Mouse (Mus musculus): ENCODE data around the gene Lyst.
A peak's percentile ranks its signal among the peaks of the same experiment; 100 is the strongest.

Gene Lyst

DNA sequence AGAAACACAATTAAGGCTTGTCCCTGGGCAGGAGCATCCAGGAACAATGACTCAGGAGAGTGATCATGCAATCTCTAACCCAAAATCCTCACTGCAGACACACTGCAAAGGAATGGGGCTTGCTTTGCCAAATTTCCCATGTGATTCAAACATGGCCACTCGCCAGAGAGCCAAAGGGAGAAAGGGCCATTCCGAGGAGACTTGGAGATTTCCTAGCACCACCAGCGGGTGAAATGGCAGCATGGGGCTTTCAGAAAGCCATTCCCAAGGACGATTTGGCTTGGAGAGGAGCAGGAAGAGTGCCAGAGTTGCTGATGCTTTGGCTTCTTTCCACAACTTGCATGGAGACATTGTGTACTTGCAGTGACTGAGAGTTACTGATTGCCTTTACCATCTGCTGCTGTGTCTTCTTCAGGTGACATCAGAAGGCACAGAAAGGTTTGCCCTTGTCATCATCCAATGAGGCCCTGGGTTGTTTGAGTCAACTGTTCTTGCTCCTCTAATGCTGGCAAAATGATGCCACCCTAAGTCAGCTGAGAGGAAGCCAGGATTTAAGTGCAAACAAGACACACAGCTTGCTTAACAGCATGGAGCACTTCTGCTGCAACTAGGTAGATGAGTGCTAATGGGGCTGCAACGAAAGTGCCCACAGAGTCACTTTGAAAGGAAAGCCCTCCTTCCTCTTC lies 16.5 kb upstream of the Lyst start:
- peak; percentile 96 for DNase-seq

DNA sequence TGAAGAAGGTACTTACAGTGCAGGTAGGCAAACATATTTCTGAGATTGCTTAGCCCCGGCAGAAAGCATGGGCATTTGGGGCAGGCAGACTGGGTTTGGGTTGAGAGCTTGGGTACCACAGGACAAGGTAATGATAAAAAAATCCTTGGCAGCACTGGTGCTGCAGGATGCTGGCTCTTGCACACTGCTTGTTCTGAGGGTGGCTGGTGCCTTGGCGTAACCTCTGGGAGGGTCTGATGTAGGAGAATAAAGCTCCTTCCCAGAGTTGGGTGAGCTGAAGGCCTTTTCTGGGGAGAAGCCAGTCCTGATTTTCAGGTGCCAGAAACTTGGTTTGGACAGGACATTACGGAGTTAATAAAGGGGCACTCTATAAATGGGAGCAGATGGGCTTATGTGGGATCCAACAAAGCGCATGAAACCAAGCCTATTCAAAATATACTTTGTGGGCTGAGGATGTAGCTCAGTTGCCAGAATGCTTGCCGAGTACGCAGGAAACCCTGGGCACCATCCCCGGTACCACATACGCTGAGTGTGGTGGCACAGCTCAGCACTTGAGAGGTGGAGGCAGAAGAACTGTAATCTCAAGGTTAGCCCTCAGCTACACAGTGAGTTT lies 15.8 kb upstream of the Lyst start:
- peak; percentile 89 for DNase-seq

DNA sequence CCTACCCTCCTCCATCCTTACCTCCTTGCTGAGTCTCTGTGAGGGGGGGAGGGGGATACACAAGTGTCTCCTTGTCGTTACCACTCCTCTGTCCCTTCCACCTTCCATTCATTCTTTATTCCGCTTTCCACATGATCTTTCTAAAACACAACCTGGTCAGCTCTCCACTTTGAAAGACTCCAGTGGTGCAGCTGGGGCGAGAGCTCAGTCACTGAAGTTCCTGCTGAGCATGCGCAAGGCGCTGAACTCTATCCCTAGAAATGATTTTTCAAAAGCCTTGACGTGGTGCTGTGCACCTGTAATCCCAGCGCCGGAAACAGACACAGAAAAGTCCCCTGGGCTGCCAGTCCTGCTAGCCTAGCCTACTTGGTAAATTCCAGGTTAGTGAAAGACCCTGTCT lies 15.1 kb upstream of the Lyst start:
- peak; percentile 59 for DNase-seq

DNA sequence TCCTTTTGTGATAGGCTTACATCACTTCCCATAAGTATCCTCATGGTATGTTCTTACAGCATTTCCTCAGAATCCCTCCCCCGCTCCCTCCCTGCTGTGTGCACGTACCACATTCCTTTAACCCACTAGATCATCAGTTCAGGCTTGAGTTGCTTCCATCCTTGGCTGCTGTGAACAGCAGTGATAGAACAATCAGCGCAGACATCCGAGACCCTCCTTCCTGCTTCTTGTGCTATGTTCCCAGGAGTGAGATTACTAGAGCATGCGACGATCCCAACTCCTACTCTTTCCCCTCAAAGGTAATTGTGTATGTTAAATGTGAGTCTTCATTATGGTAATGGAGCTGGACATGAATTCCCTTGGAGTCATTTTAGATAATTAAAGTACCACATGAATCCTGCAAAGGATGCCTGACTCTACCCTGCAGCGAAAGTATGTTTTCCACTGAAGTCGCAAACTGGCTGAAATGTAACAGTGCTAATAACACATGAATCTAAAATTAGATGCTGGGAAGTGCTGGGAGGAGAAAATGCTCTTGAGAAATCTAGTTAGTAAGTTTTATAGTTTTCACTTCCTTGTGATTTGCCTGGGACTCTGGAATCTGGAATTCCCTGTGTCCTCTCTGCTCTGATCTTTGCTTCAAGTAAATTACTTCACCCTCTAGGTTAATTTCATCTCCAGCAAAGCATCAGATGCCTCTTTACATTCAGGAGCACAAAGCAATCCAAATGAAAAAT lies 13.6 kb upstream of the Lyst start:
- DNase-seq: no peak

DNA sequence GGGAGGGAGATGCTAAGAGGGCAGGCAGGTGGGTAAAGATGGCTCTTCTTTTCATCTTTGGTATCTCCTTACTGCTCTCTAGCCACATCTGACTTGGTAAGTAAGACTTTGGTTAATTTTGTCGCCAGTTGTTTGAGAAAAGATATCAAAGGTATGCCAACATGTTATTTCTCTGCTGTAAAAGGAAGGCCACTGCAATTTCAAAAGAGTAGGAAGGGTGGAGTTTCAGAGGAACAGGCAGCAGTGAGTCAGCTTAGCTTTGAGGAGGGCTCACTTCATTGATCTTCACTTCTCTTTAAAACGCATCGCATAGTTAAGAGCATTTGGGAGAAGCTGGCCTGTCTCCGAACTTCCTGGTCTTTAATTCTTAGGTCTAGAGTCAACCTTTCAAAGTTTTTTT lies 8.2 kb upstream of the Lyst start:
- no peak for DNase-seq

DNA sequence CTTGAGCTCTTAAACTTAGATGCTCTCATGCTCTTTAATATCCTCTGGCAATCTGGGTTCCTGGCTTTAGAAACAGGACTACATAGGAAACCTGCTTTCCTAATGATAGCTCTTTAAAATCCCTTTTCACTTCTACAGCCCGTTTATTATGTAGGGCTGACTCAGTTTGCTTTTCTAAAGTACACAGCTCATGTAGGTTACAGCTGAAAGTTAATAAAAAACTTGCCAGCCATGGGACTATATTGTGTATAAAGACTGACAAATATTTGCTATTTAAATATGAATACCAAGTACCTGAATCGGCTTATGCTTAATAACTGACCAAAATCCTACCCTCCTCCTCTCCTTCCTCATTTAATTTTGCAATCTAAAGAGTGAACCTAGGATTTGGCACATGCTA lies 6.7 kb upstream of the Lyst start:
- no peak for DNase-seq

DNA sequence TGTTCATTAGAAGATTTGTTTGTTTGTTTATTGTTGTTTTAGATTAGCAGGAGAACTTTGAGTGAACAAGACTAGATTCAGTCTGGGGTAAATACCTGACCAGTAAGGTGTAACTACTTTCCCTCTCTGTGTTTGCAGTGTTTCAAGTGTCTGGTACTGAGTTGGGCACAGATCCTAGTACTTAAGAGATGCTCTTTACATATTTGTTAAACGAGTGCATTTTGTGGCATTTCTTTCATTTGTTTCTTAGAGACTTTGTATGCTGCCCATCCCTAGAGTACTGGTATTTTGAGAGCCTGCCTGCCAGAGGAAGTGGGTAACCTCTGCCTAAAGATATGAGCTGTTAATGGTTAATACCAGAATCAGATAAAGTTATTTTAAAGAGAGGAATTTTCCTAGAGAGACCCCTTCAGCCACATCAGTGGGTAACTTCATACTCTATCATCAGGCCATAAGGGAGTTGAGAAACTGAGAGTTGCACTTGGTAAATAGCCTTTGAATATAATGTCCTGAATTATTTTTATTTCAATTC lies 2.5 kb upstream of the Lyst start:
- no peak for DNase-seq

DNA sequence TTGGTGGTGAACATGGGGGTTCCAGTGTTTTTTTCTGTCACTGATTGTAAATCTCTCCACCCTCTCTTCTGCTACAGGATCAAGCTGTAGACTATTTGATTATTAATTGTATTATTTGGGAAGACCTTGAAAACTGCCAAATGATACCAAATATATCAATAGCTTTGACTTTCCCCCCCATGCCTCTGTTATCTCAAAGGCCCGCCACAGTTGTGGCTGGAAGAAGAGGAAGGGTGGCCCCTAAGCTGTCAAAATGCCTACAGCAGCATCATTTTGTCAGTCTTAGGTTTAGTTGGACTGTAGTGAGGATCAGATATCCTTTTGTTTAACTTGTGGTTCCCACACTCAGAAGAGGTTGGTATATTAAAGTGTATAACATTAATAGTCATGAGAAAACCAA lies 1.7 kb upstream of the Lyst start:
- DNase-seq: no peak

DNA sequence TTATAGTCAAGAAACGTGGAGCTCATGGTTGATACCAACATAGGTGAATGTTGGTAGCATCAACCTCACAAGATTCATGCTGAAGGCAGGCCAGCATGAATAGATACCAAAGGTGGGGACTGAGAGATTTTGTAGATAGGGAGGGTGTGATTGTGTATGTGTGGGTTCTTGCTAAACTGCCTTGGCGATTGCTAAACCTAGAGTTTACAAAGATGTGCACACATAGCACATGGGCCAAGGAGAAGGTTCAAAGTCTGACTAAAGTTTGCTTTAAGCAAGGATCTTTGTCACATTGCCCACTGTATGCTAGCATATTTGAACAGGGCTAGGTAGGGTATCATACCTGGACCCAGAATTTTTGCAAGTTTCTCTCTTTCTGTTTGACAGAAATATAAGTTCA lies 1.2 kb upstream of the Lyst start:
- DNase-seq: peak; percentile 46

DNA sequence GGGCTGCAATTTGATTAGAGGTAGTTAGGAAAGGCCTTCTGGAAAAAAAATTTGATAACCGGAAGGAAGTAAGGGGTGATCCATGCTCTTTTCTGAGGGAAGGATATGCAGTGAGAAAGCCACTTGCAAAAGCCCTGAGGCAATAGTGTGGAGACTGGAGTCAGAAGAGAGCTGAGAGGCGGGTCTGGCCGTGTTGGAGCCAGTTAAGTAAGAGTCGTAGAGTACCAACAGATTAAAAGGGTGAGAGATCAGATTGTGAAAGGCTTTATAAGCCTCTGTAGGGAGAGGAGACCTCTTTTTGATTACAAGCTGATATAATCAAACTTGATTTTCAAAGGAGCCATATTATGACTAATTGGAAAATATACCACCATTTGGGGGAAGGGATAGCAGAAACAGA lies 1.7 kb downstream of the Lyst start:
- DNase-seq: no peak

DNA sequence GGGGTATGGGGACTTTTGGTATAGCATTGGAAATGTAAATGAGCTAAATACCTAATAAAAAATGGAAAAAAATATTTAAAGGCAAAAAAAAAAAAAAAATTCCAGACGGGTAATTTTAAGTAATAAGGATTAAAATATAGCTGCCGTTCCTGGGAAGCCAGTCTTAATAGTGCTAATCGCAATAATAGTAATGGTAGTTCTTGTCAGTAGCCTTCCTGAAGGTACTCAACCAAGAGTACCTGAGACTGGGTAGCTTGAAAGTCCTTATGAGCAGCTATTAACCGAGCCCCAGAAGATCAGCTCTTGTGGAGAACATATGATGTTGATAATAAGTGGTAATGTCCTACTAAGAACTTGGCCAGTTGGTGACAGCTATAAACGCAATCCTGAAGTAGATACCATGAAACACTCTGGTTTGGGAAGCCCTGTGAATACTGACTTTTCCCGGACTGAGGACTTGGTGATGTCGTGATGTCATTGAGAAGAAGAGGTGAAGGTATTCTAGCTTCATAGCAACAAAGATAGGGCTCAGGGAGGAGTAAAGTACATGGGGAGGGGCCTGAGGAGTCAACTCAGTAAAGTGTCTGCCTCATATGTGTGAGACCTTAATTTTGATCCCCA lies 6.3 kb downstream of the Lyst start:
- no peak for DNase-seq

DNA sequence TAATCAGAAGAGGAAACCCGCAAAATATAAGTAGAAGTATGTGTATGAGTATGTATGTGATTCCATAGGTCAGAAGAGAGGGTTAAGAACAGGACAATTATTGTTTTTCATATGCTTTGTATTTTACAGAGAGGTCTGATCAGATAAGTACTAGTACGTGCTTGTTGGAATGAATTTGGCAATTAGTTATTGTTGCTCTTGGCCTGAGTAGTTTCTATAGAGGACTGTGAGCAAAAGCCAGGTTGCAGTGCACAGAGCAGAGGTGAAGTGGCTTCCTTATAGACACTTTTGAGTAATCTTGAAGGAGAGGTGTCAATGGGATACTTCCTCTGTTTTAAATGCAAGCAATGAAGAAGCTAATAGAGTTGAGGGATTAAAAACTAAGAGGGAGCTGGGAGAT lies 7.7 kb downstream of the Lyst start:
- DNase-seq: no peak

DNA sequence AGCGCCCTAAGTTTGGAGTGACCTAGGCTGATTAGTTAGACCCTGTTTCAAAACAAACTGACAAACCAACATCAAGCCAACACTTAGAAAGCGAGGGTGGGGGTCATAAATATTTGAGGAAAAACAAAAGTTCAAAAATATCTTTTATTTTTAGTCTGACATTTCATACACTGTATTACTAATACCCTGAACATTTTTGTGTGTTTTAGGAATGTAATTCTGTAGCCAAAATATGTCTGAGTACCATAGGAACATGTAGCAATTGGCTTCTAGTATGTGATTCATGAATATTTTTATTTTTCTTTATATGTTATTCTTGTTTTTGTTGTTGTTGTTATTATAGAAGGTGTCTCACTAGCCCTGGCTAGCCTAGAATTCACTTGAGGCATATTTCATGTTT lies 11.2 kb downstream of the Lyst start:
- no peak for DNase-seq

DNA sequence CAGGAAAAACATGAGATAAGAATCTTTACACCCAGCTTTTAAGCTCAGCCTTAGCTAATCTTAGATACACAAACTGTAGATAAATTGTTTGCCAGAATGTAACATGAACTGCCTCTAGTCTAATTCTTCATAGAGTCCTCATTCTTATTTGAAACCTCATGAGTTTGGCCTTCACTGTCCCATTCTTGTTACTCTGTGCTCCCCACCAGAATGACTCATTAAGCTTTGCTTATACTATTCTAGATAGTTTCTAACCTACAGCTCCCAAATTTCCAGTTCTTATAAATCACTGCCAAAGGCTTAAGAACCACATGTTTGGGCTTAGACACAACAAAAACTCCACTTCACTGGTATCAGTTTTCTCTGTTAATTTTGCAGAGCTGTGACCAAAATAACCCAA lies 16.0 kb downstream of the Lyst start:
- DNase-seq: no peak

DNA sequence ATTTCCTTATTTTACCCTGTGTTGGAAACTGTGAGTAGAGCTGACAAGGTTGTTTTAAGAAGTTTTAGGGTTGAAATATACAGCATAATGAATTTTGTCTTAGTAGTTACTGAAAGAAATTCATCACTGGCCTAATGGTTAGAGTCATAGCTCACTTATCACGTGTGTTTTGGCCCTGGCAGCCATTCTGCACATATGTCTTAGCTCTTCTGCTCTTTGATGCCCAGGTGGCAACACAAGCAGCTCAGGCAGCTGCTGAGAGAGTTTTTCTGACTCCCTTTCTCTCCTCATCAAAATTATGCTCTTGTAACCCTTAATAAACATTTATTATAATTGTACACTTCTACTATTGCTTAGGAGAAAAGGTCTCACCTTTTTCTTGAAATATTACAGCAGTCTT lies 18.1 kb downstream of the Lyst start:
- no peak for DNase-seq

DNA sequence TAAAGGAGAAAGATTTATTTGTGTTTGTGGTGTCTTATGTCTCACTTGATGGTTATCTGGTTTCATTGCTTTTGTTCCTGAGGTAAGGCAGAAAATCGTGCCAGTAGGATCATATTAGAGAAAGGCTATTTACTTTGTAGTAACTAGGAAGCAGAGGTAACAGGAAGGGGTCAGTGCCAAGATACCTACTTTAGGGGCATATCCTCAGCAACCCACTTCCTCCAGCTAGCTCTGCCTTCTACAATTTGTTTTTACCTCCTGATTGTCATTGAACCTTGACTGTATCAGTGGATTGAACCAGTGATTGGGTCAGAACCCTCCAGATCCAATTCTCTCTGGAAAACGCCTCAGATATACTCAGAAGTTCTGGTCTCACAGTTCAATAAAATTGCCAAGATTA lies 19.5 kb downstream of the Lyst start:
- no peak for DNase-seq

DNA sequence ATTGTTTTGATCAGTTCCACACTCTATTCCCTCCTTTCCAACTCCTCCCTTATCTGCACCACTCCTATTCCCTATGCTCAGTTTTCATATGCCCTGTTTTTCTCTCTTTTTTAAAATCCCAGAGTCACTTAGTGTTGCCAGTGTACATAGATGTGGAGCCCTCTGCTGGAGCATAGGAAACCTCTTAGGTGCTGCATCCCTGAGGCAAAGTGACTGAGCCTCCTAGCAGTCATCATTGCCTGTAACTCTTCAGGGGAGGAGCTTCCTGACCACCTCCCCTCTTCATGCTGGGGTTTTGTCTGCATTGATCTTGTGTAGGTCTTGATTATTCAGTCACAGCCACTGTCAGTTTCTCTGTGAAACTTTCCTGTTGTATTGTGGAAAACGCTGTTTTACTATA lies 22.7 kb downstream of the Lyst start:
- peak; percentile 60 for DNase-seq

DNA sequence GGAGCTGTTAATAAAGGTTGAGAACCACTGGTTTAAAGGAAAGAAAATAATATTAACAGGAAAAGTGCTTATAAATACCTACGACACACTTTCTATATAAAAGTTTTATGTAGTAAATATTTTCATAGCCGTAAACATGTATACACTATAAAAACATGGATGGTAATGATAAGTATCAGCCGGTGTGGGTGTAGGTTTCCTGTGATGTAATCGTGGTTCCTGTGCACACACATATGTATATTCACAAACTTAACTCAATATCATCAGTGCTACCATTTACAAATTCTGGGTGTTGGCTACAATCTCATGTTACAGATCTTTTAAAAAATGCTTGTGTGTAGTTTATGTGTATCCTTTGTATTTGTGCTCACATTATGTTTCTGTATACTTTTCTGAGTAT lies 24.0 kb downstream of the Lyst start:
- DNase-seq: no peak

DNA sequence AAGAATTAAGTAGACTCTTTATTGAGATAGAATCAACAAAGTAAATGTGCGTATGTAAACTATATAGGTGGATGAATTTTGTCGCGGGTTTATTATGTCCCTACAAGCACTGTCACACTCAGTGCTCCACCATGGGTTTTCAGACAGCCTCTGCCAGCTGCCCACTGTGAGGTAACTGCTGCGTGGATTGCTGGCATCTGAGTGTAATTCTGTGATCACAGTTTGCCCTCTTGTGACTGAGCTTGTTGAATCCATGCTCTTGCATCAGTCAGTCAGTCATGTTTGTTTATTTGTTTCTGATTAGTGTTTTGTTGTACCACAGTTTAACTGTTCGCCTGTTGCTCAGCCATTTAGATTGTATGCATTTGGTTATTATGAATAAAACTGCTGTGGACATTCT lies 31.3 kb downstream of the Lyst start:
- peak; percentile 77 for DNase-seq

DNA sequence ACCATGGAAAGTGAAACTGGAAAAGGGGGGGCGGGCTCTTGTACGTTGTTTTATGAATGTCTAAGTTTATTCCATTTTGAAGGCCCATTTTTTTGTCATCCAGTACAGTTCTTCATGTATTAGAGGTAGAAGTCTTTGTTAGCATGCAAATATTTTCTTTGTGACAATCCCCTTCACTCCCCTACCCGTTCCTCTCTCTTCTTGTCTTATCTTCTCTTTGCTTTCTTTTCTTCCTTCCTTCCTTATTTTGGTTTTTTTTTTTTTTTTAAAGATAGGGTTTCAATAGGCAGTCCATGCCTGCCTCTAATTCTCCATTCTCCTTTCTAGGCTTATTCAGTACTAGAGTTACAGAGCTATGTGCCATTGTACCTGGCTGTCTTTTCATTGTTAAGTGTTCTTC lies 32.4 kb downstream of the Lyst start:
- no peak for DNase-seq

DNA sequence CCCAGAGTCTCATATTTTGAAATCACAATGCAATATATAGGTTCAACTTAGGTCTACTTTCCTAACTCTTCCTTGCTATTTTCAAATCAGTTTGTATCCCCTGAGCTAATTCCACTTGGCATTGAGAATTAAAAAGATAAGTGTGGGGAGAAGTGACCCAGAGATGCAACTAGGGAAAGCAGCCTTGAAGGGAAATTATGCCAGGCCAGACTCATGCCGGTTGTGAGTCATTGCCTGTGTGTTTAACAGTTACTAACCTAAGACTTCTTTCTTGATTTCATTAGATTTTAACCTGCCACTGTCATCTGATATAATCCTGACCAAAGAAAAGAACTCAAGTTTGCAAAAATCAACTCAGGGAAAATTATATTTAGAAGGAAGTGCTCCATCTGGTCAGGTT lies 43.5 kb downstream of the Lyst start:
- no peak for DNase-seq

DNA sequence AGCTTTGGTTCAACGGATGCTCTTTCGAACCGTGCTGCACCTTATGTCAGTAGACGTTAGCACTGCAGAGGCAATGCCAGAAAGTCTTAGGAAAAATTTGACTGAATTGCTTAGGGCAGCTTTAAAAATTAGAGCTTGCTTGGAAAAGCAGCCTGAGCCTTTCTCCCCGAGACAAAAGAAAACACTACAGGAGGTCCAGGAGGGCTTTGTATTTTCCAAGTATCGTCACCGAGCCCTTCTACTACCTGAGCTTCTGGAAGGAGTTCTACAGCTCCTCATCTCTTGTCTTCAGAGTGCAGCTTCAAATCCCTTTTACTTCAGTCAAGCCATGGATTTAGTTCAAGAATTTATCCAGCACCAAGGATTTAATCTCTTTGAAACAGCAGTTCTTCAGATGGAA lies 44.5 kb downstream of the Lyst start:
- no peak for DNase-seq

DNA sequence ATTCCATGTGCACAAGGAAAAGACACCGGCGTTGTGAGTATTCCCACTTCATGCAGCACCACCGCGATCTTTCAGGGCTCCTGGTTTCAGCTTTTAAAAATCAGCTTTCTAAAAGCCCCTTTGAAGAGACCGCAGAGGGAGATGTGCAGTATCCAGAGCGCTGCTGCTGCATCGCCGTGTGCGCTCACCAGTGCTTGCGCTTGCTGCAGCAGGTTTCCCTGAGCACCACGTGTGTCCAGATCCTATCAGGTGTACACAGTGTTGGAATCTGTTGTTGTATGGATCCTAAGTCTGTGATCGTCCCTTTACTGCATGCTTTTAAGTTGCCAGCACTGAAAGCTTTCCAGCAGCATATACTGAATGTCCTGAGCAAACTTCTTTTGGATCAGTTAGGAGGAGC lies 45.0 kb downstream of the Lyst start:
- no peak for DNase-seq

DNA sequence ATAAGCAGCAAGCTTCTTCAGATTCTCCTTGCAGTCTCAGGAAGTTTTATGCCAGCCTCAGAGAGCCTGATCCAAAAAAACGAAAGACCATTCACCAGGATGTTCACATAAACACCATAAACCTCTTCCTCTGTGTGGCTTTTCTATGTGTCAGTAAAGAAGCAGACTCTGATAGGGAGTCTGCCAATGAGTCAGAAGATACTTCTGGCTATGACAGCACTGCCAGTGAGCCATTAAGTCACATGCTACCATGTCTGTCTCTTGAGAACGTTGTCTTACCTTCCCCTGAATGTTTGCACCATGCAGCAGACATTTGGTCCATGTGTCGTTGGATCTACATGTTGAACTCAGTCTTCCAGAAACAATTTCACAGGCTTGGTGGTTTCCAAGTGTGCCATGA lies 47.4 kb downstream of the Lyst start:
- no peak for DNase-seq

All from cerebellum, adult 9-10 months (tissue).